Mouse (Mus musculus): Measurements from ENCODE around the gene Zmynd19.
"Not testable (repeated sequence)": the region's sequence is repeated elsewhere in the genome, so short reads cannot be mapped to it uniquely, and the experiment has no call there.

The Zmynd19 gene

DNA sequence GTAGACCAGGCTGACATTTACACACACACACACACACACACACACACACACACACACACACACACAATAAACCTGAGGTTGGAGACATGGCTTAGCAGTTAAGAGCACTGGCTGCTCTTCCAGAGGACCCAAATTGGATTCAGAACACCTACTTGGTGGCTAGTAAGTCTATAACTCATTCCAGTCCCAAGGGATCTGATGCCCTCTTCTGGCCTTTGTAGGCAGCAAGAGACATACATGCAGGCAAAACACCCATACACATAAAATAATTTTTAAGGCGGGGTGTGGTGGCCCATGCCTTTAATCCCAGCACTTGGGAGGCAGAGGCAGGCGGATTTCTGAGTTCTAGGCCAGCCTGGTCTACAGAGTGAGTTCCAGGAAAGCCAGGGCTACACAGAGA is 5.3 kb upstream of the Zmynd19 start:
- DNase-seq = peak; percentile 36 to 56

DNA sequence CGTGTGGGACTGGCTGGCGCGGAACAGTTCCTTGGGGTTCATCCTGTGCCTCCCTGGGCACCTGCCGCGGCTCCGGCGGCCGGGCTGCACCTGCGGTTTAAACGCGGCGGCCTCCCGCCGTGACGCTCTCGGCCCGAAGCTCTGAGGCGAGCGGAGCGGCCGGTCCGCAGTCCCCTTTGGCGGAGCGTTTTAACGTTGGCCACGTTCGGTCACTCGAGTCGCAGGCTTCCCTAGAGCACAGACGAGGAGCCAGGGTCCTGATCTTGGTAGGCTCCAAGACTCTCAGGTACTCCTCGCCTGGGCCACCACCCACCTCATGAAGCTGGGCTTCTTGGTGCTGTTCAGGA is 570 bp downstream of the Zmynd19 start:
- DNase-seq = no peak

DNA sequence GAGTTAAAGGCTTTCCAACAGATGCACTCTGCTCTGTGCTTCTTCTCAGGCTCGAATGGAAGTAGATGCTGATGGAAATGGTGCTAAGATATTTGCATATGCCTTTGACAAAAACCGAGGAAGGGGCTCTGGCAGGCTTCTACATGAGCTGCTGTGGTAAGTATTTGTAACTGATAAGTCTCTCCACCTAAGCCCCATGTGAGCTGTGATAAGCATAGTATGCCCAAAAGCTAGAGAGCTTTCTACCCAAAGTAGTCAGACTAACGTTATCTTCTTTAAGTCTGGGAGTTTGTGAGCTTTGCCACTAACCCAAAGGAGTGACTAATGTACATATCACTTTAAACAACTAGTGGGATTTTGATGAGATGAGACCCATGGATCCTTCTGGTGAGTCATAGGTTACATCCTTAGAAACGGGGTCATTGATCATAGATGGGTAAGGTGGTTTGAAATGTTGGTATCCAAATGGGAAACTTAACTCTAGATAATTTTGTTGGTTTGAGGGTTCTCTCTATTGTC is 3.0 kb downstream of the Zmynd19 start:
- no peak for DNase-seq

DNA sequence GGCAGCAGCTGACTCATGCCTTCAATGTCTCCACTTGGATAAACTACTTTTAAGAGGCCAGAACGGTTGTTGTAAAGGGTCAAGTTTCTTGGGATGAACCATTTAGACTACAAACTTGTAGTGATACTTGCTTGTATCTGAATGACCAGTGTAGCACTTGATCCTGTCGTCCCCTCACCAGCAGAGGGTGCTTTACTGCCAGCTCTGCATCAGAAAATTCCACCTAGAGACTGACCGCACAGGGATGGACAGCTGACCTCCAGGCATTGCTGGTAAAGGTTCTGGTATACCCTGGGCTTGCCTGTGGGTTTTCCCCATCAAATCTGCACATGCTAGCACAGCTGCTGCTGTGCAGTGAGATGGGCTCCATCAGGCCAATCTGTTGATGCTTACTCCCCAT is 11.3 kb downstream of the Zmynd19 start:
- DNase-seq = peak; percentile 43 to 63

DNA sequence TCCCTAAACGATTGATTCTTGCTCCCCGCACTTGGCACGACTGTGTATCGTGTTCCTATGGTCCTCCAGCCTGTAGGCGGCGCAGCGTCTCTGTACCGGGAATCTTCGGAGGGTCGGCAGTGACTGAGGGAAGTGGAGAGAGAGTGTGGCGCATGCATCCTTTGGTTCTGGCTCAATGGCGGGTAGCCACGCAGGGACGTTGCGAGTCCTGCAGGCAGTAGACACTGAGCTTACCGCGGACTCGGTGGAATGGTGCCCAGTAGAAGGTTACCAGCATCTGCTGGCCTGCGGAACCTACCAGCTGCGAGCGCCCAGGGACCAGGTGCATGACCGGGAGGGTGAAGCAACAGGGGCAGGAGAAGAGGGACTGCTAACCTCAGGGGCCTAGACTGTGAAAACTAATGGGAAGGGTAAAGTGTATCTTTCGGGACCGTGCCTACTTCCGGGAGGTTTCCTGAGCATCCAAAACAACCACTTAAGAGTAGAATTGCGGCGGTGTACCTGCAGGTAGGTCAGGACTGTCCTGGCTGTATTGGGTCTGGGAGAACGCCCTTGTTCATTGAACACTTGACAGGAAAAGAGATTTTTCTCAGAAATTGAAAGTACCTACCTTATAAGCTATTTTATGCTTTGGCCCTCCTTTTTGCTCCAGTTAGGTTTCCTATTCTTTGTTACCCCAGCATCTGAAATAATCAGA is 12.9 kb downstream of the Zmynd19 start, which contains the start of gene Dph7:
TSS of gene Dph7 (plus strand) at position 97 of the 697 bp plus-strand sequence.
- peak; percentile 93 to 94 for DNase-seq

DNA sequence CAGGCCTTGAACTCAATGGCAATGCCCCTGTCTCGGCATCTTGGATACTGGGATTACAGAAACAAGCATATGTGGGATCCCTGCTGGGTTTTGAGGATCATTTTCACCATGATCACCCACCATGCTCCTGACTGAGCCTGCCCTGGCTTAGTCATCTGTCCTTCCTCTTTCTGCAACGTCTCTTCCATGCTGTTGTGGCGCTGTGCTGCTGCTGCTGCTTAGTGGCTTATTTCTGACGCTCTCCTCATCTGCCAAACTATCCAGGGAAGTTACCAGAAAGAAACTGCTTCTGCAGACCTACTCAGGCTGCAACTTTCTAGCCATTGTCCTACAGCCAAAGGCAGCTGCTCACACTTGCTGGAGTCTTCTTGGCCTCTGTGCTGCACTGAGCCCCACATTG is 20.8 kb downstream of the Zmynd19 start:
- no peak for DNase-seq

DNA sequence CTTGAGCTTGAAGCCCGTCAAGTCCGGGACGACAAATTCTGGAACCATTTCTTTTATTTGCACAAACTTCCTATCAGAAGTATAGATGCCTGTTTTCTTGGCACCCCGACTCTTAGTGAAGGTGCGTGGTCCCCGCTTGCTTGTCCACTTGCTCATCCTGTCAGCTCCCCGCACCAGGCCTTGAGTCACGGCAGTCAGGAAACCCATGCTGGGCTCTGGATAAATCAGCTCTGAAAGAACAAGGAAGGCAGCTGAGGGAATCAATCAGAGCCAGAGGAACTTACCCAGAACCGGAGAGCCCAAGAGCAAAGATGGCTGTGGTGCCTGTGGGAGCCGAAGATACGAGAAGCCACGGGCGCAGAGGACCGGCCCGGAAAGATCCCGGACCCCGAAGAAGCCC is 24.9 kb downstream of the Zmynd19 start:
- not testable (repeated sequence) for DNase-seq

DNA sequence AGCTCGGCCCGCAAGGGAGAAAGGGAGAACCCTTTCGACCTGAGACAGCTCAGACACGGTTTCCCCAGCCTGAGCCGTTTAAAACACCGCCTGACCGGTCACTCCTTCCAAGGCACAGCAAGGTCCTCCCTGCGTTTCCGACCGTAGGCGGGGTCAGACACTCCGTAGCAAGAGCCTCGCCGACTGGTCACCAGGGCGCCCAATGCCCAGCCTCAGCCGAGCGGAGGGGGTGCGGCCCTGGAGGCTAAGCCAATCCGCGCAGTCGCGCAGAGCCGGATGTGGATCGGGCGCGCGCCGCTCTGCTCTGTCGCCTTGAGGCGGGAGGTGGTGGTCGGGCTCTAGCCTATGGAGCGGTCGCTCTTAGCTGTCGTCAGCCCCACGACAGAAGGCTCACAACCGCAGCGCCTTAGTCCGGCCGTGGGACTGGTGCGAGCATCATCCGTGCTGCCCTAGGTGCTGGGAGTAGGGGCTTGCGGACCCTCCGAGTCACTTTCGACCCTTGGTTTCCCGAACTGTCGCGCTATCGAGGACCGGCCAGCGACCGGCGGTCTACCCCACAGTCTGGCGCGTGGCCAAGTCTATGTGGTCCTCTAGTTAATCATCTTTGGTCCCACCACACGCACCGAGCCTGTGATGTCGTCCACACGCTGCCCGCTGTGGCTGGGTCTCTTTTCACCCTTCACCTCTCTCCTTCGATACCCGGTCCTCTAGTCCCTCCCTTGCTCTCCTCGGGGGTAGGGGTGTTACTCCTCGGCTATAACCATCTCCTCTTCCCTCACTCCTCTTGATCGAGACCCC is 25.5 kb downstream of the Zmynd19 start, which contains the start of gene Mrpl41:
TSS of gene Mrpl41 (minus strand) at position 193 of the 798 bp plus-strand sequence.
- DNase-seq = peak; percentile 97 to 99

DNA sequence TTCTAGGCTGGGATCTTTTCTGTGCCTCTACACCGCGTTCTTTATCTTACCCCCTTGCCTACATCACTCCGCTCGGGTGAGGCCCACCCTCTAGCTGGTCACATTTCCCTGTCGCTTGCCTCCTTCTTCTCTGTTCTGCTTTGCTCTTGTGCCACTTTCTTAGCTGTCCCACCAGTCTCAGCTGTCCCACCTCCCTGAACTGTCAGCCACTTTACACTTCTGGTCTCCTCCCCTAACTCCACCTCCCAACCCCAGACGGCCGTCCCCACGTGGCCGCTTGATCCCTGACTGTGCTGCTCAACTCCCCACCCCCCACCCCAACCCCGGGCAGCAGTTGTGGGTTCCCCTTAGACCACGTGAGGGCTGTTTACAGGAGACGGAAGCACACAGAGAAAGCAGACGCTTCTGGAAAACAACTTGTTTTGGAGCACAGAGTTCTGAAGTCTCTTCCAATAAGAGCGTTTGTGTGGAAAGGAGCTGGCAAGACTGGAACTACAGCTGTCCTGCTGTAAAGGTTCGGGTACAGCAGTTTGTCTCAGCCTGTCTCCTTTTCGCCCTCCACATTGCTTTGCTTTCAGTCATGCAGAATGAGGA is 26.2 kb downstream of the Zmynd19 start, which contains the start of gene Pnpla7:
TSS of gene Pnpla7 (plus strand) at position 330 of the 594 bp plus-strand sequence.
- peak; percentile 81 to 88 for DNase-seq

DNA sequence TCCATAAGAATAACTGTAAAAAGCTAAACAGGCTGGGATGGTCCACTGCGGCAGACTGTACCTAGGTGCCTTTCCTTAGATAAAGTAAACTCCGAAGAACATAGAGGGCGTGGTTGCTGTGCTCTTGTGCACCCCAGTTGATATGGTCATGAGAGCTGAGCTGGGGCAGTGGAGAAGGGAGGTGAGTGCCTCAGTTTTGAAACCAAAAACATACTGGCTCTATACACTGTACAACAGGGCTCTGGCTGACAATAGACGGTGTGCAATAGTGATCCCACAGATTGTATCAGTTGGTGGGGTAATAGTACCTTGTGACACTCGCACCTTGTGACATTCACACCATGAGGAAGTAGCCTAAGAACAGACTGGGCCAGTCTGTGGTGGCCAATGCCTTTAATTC is 27.4 kb downstream of the Zmynd19 start:
- DNase-seq = no peak

DNA sequence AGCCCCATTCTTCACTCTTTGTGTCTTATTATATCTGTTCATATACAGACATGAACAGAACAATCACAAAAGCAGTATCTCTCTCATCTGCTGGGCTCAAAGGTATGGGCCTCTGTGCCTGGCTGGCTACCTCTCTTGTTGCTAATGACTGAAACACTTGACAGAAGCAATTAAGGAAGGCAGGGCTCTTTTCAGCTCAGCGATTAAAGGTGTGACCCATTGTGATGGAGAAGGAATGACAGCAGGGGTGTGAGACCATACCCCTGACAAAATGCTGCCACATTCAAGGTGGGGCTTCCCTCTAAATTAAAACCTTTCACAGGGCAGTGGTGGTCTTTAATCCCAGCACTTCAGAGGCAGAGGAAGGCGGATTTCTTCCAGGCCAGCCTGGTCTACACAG is 38.2 kb downstream of the Zmynd19 start:
- no peak for DNase-seq

DNA sequence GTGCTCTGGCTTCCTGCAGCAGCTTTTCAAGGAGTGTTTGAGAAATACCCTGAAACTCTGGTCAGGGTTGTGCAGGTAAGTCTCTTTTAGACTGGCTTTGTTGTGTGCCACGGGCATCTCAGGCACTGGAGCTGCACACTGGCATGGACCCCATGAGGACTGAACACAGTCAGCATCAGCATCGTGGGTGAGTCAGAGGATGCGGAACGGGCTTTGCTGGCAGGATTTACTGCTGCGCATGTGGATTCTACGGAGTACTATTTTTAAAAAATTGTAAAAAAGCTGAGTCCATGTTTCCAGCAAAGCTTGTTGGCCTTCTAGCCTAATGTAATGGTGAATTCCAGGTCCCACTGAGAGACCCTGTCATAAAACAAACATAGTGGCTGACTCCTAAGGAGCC is 45.7 kb downstream of the Zmynd19 start:
- DNase-seq = no peak

DNA sequence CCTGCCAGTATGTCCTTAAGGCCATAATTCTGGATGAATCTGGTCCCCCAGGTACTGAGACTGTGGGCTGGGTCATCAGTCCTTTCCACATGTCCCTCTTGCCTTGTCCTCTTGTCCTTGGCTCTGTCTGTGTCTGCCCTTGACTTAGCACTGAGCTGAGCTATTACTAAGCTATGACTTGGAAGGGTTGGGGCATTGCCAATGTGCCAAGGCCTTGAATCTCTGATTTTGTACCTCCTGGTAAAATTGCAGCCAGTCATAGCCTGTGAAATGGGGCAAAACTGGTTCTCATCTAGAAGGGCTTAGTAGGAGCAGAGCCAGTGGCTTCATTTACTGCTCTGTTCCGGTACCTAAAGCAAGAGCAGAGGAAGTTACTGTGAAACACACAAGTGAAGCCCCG is 46.9 kb downstream of the Zmynd19 start:
- DNase-seq = no peak

DNA sequence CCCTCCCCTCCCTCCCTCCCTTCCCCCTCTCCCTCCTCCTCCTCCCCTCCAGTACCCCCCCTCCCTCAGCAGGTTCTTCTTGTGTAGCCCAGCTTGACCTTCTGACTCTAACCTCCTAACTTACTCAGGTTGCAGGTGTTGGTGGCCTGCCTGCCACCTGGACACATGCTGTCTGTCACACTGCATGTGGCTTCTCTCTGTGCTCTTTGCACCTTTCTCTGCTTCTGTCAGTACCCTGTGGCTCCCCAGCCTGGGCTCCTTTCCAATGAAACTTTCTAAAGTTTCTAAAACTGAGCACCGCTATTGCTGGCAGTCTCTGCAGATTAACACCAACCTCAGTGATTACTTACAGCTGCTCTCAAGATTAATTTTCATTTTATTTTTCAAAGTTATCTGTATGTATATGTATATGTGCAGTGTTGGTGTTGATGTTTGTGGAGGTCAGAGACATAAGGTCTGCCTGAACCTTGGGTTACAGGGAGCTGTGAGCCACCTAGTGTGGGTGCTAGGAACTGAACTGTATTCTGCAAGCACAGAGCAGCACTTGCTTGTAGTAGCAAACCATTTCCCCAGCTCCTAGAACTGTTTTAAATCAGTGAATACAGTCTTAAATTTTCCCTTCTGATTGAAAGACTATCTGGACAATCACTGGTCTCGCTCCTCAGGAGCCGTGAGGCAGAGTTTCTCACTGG is 51.1 kb downstream of the Zmynd19 start:
- DNase-seq = peak; percentile 59 to 66

DNA sequence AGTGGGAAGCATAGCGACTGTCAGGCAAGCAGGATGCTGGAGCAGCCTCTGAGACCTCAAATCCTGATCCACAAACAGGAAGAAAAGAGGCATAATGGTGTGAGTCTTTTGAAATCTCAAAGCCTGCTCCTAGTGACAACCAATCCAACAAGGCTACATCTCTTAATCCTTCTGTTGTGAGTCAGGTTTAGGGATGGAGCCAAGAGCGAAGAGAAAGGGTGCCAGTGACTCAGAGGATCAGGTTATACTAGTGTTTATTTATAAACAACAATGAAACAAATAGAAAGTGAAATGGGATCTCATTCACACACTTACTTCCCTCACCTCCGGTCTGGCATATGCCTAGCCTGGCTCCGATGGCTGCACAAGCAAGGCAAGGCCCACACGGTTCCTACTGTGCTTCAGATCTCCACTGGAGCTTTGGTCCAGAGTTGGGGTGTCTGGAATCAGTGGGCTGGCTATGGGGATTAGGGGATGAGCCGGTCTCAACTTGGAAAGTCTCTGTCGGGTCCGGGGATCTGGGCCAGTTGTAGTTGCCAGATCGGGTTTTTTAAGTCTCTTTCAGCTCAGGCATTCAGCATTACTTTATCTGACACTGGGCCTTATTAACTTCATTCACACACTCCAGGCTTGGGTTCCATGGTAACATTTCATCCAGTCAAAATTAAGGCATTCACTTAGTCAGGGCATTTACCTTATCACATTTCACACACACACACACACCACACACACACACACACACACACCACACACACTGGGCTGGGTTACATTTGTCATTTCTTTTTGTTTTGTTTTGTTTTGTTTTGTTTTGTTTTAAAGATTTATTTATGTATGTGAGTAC is 54.6 kb downstream of the Zmynd19 start:
- DNase-seq = no peak

DNA sequence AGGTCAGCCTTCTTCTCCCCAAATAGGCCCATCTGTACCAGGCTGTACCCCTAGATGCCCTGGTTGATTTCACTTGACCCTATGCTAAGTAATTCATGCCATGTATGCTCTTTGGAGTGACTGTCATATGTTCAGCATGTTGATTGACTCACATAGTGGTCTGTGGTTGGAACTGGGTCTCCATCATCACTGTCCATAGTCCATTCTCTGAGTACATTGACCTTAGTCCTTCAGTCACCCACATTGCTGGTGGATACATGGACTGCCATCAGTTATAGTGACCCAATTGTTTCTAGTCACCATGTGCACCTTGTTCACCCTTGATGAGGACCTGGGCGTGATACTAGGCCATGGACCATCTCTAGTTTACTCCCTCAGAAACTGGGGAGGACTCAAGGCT is 57.2 kb downstream of the Zmynd19 start:
- no peak for DNase-seq

DNA sequence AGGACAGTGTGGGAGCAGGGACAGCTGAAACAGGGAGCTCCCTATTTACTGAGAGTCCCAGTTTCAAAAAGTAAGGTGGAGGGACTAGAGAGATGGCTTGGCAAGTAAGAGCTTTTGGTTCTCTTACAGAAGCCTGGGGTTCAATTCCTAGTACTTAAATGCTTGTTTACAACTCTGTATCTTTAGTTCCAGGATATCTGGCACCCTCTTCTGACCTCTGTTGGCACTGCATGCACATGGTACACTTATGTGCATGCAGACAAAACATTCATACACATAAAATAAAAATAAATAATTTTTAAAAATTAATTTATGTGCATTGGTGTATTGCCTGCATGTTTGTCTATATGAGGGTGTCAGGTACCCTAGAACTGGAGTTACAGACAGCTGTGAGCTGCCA is 58.7 kb downstream of the Zmynd19 start:
- DNase-seq = peak in 1 of 2 experiments; percentile 15
